Mouse (Mus musculus): ENCODE measurements around the gene Rbms2. TPM values are rescaled to one million over a fixed set of nuclear protein-coding genes. Genes with fewer than 3 reads are reported as not detected.

Gene Rbms2
- total RNA-seq, 1 experiment: 30.8 TPM

GRCm38 (mm10) chr10:128092506-128093495 is 87.3 kb downstream of the Rbms2 start:
- Histone ChIP-seq H3K9ac (ENCODE audit: insufficient read depth, low read depth, low read length, poor library complexity, severe bottlenecking) (peak overlapping the region; percentile 84), H3K36me3 (ENCODE audit: control insufficient read depth, insufficient read depth, low read length, poor library complexity, severe bottlenecking) (peaks cover 19% of the 10 kb centered on the region), H3K4me3 (ENCODE audit: insufficient read depth in 1 of 2, low read depth in 1 of 2, low read length in 2 of 2, poor library complexity in 1 of 2, severe bottlenecking in 1 of 2) (peak overlapping the region; percentile 84 to 88), H3K27ac (ENCODE audit: insufficient read depth, low read depth, low read length, poor library complexity, severe bottlenecking) (peak overlapping the region; percentile 82), H3K9me3 (ENCODE audit: control insufficient read depth, insufficient read depth, low read depth, low read length) (no peaks in the 10 kb centered on the region), H3K4me1 (ENCODE audit: control insufficient read depth in 2 of 2, insufficient read depth in 2 of 2, low read length in 2 of 2, poor library complexity in 1 of 2) (peaks cover 0 to 8% of the 10 kb centered on the region in 2 experiments; a peak in 1 of 4 replicates)
- DNase-seq (ENCODE audit: low read depth, low spot score): peak; percentile 69
- TF ChIP-seq ZNF384 (IDR thresholded peaks at IDR 0.05; ENCODE audit: low read depth, low read length) (no peak), HCFC1 (IDR thresholded peaks at IDR 0.05; ENCODE audit: borderline replicate concordance, insufficient read depth, low read length) (0 out of 2 replicates have a peak, but pooled peaks have one; percentile 57), MAFK (IDR thresholded peaks at IDR 0.05; ENCODE audit: insufficient read depth, low read depth, low read length) (no peak), CHD2 (IDR thresholded peaks at IDR 0.05; ENCODE audit: low read depth, low read length) (no peak)
- in situ Hi-C loops (cut with MboI; ENCODE audit: low sequenced_read_pairs in 2 of 2, unreplicated experiment in 2 of 2): loop anchor here in 1 of 2 experiments (10.0 kb wide), 1 partner anchor 92 kb away; the partner anchor contains the start of gene Rbms2

GRCm38 (mm10) chr10:128091564-128092505 is 88.3 kb downstream of the Rbms2 start, which contains the start of gene Baz2a:
Gene Baz2a, plus strand, starts transcription at chr10:128091577.
- Histone ChIP-seq H3K27ac (ENCODE audit: insufficient read depth, low read depth, low read length, poor library complexity, severe bottlenecking) (peak within 1 kb of the TSS; percentile 82; the same call in 1 of the 2 replicates), H3K4me1 (ENCODE audit: control insufficient read depth in 2 of 2, insufficient read depth in 2 of 2, low read length in 2 of 2, poor library complexity in 1 of 2) (peaks cover 0 to 8% of the 10 kb centered on the region in 2 experiments; a peak in 1 of 4 replicates), H3K9ac (ENCODE audit: insufficient read depth, low read depth, low read length, poor library complexity, severe bottlenecking) (peak within 1 kb of the TSS; percentile 84), H3K4me3 (ENCODE audit: insufficient read depth in 1 of 2, low read depth in 1 of 2, low read length in 2 of 2, poor library complexity in 1 of 2, severe bottlenecking in 1 of 2) (peak within 1 kb of the TSS; percentile 84 to 88), H3K36me3 (ENCODE audit: control insufficient read depth, insufficient read depth, low read length, poor library complexity, severe bottlenecking) (peaks cover 23% of the 10 kb centered on the region), H3K9me3 (ENCODE audit: control insufficient read depth, insufficient read depth, low read depth, low read length) (no peaks in the 10 kb centered on the region)
- TF ChIP-seq MAFK (IDR thresholded peaks at IDR 0.05; ENCODE audit: insufficient read depth, low read depth, low read length) (no peak), ZC3H11A (IDR thresholded peaks at IDR 0.05; ENCODE audit: borderline replicate concordance, low read depth, low read length) (no peak), CHD2 (IDR thresholded peaks at IDR 0.05; ENCODE audit: low read depth, low read length) (no peak), HCFC1 (IDR thresholded peaks at IDR 0.05; ENCODE audit: borderline replicate concordance, insufficient read depth, low read length) (no peak), ZNF384 (IDR thresholded peaks at IDR 0.05; ENCODE audit: low read depth, low read length) (no peak)
- no peak for DNase-seq (ENCODE audit: low read depth, low spot score)
- in situ Hi-C loops (cut with MboI; ENCODE audit: low sequenced_read_pairs in 2 of 2, unreplicated experiment in 2 of 2): loop anchor here in 1 of 2 experiments (10.0 kb wide), 1 partner anchor 93 kb away; the partner anchor contains the start of gene Rbms2

GRCm38 (mm10) chr10:128090651-128091563 is 89.2 kb downstream of the Rbms2 start:
- TF ChIP-seq HCFC1 (IDR thresholded peaks at IDR 0.05; ENCODE audit: borderline replicate concordance, insufficient read depth, low read length) (peak; percentile 51; the same call in 1 of the 2 replicates), CHD2 (IDR thresholded peaks at IDR 0.05; ENCODE audit: low read depth, low read length) (no peak), ZC3H11A (IDR thresholded peaks at IDR 0.05; ENCODE audit: borderline replicate concordance, low read depth, low read length) (peak; percentile 36; the same call in 1 of the 2 replicates)
- Histone ChIP-seq H3K9me3 (ENCODE audit: control insufficient read depth, insufficient read depth, low read depth, low read length) (no peaks in the 10 kb centered on the region), H3K36me3 (ENCODE audit: control insufficient read depth, insufficient read depth, low read length, poor library complexity, severe bottlenecking) (peaks cover 31% of the 10 kb centered on the region), H3K9ac (ENCODE audit: insufficient read depth, low read depth, low read length, poor library complexity, severe bottlenecking) (peak overlapping the region; percentile 51), H3K27ac (ENCODE audit: insufficient read depth, low read depth, low read length, poor library complexity, severe bottlenecking) (no peak overlapping the region), H3K4me1 (ENCODE audit: control insufficient read depth in 2 of 2, insufficient read depth in 2 of 2, low read length in 2 of 2, poor library complexity in 1 of 2) (peaks cover 0 to 8% of the 10 kb centered on the region in 2 experiments; a peak in 1 of 4 replicates), H3K4me3 (ENCODE audit: insufficient read depth in 1 of 2, low read depth in 1 of 2, low read length in 2 of 2, poor library complexity in 1 of 2, severe bottlenecking in 1 of 2) (peak overlapping the region in 1 of 2 experiments; percentile 43; a peak in 3 of 4 replicates)
- DNase-seq (ENCODE audit: low read depth, low spot score): peak; percentile 98
- in situ Hi-C loops (cut with MboI; ENCODE audit: low sequenced_read_pairs in 2 of 2, unreplicated experiment in 2 of 2): loop anchor here in 1 of 2 experiments (10.0 kb wide), 1 partner anchor 94 kb away; the partner anchor contains the start of gene Rbms2

Data from ES-E14 (cell line).